Mouse (Mus musculus) skeletal muscle tissue, postnatal 0 days (tissue): Measurements from ENCODE around the gene Pdgfra. TPM values are rescaled to one million over a fixed set of nuclear protein-coding genes. Genes with fewer than 3 reads are reported as not detected.

Experiments
- microRNA-seq, 2 experiments: library from miRNA; unstranded; fragments of <30 nt; microRNA quantifications; one replicate each; pipeline ENCODE4; 2016
- polyA plus RNA-seq: library from polyadenylated mRNA; unstranded; fragments of >200 nt; fragmentation: Nextera tagmentation; extraction: Ambion mirVana; gene quantifications from 2 replicates; pipeline ENCODE4 v1.2.1, GENCODE M21; 2015

The Pdgfra gene
- polyA plus RNA-seq = 14.7 and 17.2 TPM in 2 replicates

DNA sequence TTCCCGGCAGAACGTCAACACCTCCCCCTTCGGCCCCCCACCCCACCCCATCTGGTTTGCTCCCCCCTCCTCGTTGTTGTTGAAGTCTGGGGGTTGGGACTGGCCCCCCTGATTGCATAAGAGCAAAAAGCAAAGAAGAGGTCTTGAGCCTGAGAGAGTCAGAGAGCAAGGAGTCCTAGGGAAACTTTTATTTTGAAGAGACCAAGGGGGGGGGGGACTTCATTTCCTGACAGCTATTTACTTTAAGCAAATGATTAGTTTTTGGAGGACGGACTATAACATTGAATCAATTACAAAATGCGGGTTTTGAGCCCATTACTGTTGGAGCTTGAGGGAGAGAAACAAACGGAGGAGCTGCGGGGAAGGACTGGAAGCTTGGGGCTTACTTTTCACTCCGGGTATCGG lies at the start of gene Pdgfra:
Gene Pdgfra (plus strand): TSS at position 272 of the 405 bp plus-strand sequence.

Small RNAs within 50 kb of the gene (microRNA-seq; reads per million reads assigned to microRNA genes)
- gene Mir7025 = 0.21 to 1.0 reads per million in 2 experiments

Other genes with a start within 250 kb of the Pdgfra start
- gene Chic2, start 107.5 kb upstream of the Pdgfra start, polyA plus RNA-seq = 32.0 and 34.6 TPM in 2 replicates
- not detected in 2 replicates for gene Gsx2, start 76.7 kb upstream of the Pdgfra start, polyA plus RNA-seq